Mouse (Mus musculus): ENCODE data around the gene Retn.

Gene Retn

GRCm38 (mm10) chr8:3655526-3655925 is at the start of gene Retn:
Gene Retn (plus strand): TSS chr8:3655770.
- DNase-seq: no peak

- no peak for DNase-seq
Observed at GRCm38 (mm10) chr8:3606593-3606992, 49.0 kb upstream of the Retn start.

- DNase-seq: no peak
Observed at GRCm38 (mm10) chr8:3607822-3608221, 47.7 kb upstream of the Retn start.

- no peak for DNase-seq
Observed at GRCm38 (mm10) chr8:3609046-3609815, 46.3 kb upstream of the Retn start.

GRCm38 (mm10) chr8:3609816-3610150 is 45.8 kb upstream of the Retn start:
- DNase-seq: no peak

- peak; percentile 96 to 97 for DNase-seq
Observed at GRCm38 (mm10) chr8:3621199-3621970, 34.2 kb upstream of the Retn start, which contains the start of the genes Xab2 and Pet100. Gene Xab2 (minus strand): TSS chr8:3621316. Gene Pet100 (plus strand): TSS chr8:3621548.

GRCm38 (mm10) chr8:3622119-3622518 is 33.5 kb upstream of the Retn start:
- DNase-seq: no peak

- no peak for DNase-seq
Observed at GRCm38 (mm10) chr8:3625445-3625844, 30.1 kb upstream of the Retn start, which contains the start of gene Pcp2. Gene Pcp2 (minus strand): TSS chr8:3625545.

GRCm38 (mm10) chr8:3626971-3627370 is 28.6 kb upstream of the Retn start:
- DNase-seq: no peak

- DNase-seq: peak in 1 of 2 experiments; percentile 22
Observed at GRCm38 (mm10) chr8:3628014-3628413, 27.6 kb upstream of the Retn start.

- DNase-seq: peak; percentile 86 to 88
Observed at GRCm38 (mm10) chr8:3630647-3631477, 24.7 kb upstream of the Retn start, which contains the start of gene Stxbp2. Gene Stxbp2 (plus strand): TSS chr8:3630955.

- peak in 1 of 2 experiments; percentile 19 for DNase-seq
Observed at GRCm38 (mm10) chr8:3631478-3631875, 24.1 kb upstream of the Retn start.

GRCm38 (mm10) chr8:3645804-3646203 is 9.8 kb upstream of the Retn start:
- DNase-seq: peak; percentile 37 to 57

- DNase-seq: no peak
Observed at GRCm38 (mm10) chr8:3646824-3647531, 8.6 kb upstream of the Retn start.

GRCm38 (mm10) chr8:3647561-3647960 is 8.0 kb upstream of the Retn start:
- no peak for DNase-seq

- DNase-seq: no peak
Observed at GRCm38 (mm10) chr8:3648268-3648667, 7.3 kb upstream of the Retn start.

GRCm38 (mm10) chr8:3648990-3649389 is 6.6 kb upstream of the Retn start:
- no peak for DNase-seq

GRCm38 (mm10) chr8:3652845-3653244 is 2.7 kb upstream of the Retn start:
- DNase-seq: no peak

GRCm38 (mm10) chr8:3654726-3655508 is 653 bp upstream of the Retn start:
- DNase-seq: no peak

- DNase-seq: no peak
Observed at GRCm38 (mm10) chr8:3656725-3657381, 1.3 kb downstream of the Retn start.

- no peak for DNase-seq
Observed at GRCm38 (mm10) chr8:3660889-3661288, 5.3 kb downstream of the Retn start.
